Mouse (Mus musculus) heart, adult 18-20 months (tissue): ENCODE measurements around the gene Sigirr. TPM values are rescaled to one million over a fixed set of nuclear protein-coding genes. Genes with fewer than 3 reads are reported as not detected.
A peak's percentile ranks its signal among the peaks of the same experiment; 100 is the strongest.

Experiments used
- DNase-seq, 2 experiments: peaks; one replicate each; pipeline ENCODE4 v3.0.0; 2021 to 2022; ENCODE audit warnings: mixed read lengths in 1 of 2
- long read RNA-seq, 2 experiments: library from polyadenylated mRNA; stranded (forward); transcript quantifications; one replicate each; pipeline ENCODE4 v2.0.0; 2021
- total RNA-seq, 2 experiments: library from RNA; stranded (reverse); gene quantifications; 2 replicates each; pipeline ENCODE4 v1.2.3; 2021

The Sigirr gene
- 1 to 10 TPM; 4.2 to 4.7 TPM for total RNA-seq
- long read RNA-seq, experiment 1, partial matches to known transcripts, result 2 of 13 reads
- long read RNA-seq, experiment 1, other reads (novel, unspliced or antisense), result 11 of 13 reads
- long read RNA-seq, experiment 2, partial matches to known transcripts, result 0 of 4 reads
- long read RNA-seq, experiment 2, other reads (novel, unspliced or antisense), result 4 of 4 reads

GRCm38 (mm10) chr7:141099911-141100691, at the start of gene Sigirr:
TSS of gene Sigirr (minus strand) at chr7:141100572.
- peak; percentile 27 to 36 for DNase-seq

GRCm38 (mm10) chr7:141148639-141149038, 48.3 kb upstream of the Sigirr start:
- no peak for DNase-seq

GRCm38 (mm10) chr7:141147044-141147443, 46.7 kb upstream of the Sigirr start:
- no peak for DNase-seq

- no peak for DNase-seq
Measured at GRCm38 (mm10) chr7:141146043-141146595, 45.7 kb upstream of the Sigirr start.

- DNase-seq, result no peak
Measured at GRCm38 (mm10) chr7:141145403-141145802, 45.0 kb upstream of the Sigirr start.

- no peak for DNase-seq
Measured at GRCm38 (mm10) chr7:141144650-141145049, 44.3 kb upstream of the Sigirr start.

- no peak for DNase-seq
Measured at GRCm38 (mm10) chr7:141143861-141144260, 43.5 kb upstream of the Sigirr start.

GRCm38 (mm10) chr7:141143112-141143511, 42.7 kb upstream of the Sigirr start:
- no peak for DNase-seq

- no peak for DNase-seq
Measured at GRCm38 (mm10) chr7:141141326-141141725, 41.0 kb upstream of the Sigirr start.

- no peak for DNase-seq
Measured at GRCm38 (mm10) chr7:141131904-141132755, 31.8 kb upstream of the Sigirr start.

- DNase-seq, result peak; percentile 89 to 92
Measured at GRCm38 (mm10) chr7:141131024-141131820, 30.9 kb upstream of the Sigirr start.

- no peak for DNase-seq
Measured at GRCm38 (mm10) chr7:141123517-141123856, 23.1 kb upstream of the Sigirr start.

- DNase-seq, result peak; percentile 97
Measured at GRCm38 (mm10) chr7:141122689-141123516, 22.5 kb upstream of the Sigirr start.

- peak; percentile 42 to 74 for DNase-seq
Measured at GRCm38 (mm10) chr7:141122245-141122644, 21.9 kb upstream of the Sigirr start, which contains the start of gene Ptdss2. TSS of gene Ptdss2 (plus strand) at chr7:141122382.

GRCm38 (mm10) chr7:141121051-141121531, 20.7 kb upstream of the Sigirr start:
- DNase-seq, result no peak

- no peak for DNase-seq
Measured at GRCm38 (mm10) chr7:141120605-141121004, 20.2 kb upstream of the Sigirr start.

GRCm38 (mm10) chr7:141119487-141119886, 19.1 kb upstream of the Sigirr start:
- DNase-seq, result no peak

GRCm38 (mm10) chr7:141117636-141118035, 17.3 kb upstream of the Sigirr start, which contains the start of gene Ano9:
TSS of gene Ano9 (minus strand) at chr7:141117806.
- DNase-seq, result no peak

- no peak for DNase-seq
Measured at GRCm38 (mm10) chr7:141115874-141116273, 15.5 kb upstream of the Sigirr start.

GRCm38 (mm10) chr7:141103161-141103560, 2.8 kb upstream of the Sigirr start:
- no peak for DNase-seq
